Mouse (Mus musculus) lung, embryonic 16.5 days (tissue): Measurements from ENCODE around the gene Selenov. TPM values are rescaled to one million over a fixed set of nuclear protein-coding genes. Genes with fewer than 3 reads are reported as not detected.

ENCODE experiments used
- ATAC-seq: fragments of 200-750 bp; cut with Nextera tagmentation; 2 replicates; pipeline ENCODE4 v1.8.0; 2017; ENCODE audit warnings: low read depth, mild to moderate bottlenecking, moderate library complexity
- H3K27ac ChIP-seq: fragments of 300-500 bp; sonication (generic); 2 replicates; pipeline ENCODE4 v1.5.1; 2014; ENCODE audit warnings: mild to moderate bottlenecking, control low read depth, low read length
- H3K27me3 ChIP-seq: fragments of 300-500 bp; sonication (generic); 2 replicates; pipeline ENCODE4 v1.6.1; 2014; ENCODE audit warnings: low read depth, low read length, mixed read lengths; ENCODE audit not compliant: control insufficient read depth, insufficient read depth
- H3K36me3 ChIP-seq: fragments of 300-500 bp; sonication (generic); 2 replicates; pipeline ENCODE4 v1.6.1; 2014; ENCODE audit warnings: low read length; ENCODE audit not compliant: control insufficient read depth, insufficient read depth
- H3K4me1 ChIP-seq: fragments of 300-500 bp; sonication (generic); replicated peaks from 2 replicates; pipeline ENCODE4 v1.6.1; 2014; ENCODE audit warnings: low read length, mixed read lengths; ENCODE audit not compliant: control insufficient read depth, insufficient read depth
- H3K4me2 ChIP-seq: fragments of 300-500 bp; sonication (generic); 2 replicates; pipeline ENCODE4 v1.6.1; 2014; ENCODE audit warnings: low read depth, low read length, control low read depth
- H3K4me3 ChIP-seq: fragments of 300-500 bp; sonication (generic); 2 replicates; pipeline ENCODE4 v1.5.1; 2014; ENCODE audit warnings: mild to moderate bottlenecking, low read length, control low read depth
- H3K9ac ChIP-seq: fragments of 300-500 bp; sonication (generic); 2 replicates; pipeline ENCODE4 v1.6.1; 2014; ENCODE audit warnings: low read length, control low read depth
- H3K9me3 ChIP-seq: fragments of 300-500 bp; sonication (generic); 2 replicates; pipeline ENCODE4 v1.6.1; 2016; ENCODE audit warnings: low read length; ENCODE audit not compliant: control insufficient read depth
- WGBS: fragments of 180-500 bp; shearing (Covaris S2); extraction: QIAGEN DNeasy Blood & Tissue Kit; methylation state at CpG from one replicate; pipeline ENCODE4 v1.1.7; 2014; 5-methylcytosine and 5-hydroxymethylcytosine counted together
- polyA plus RNA-seq: library from polyadenylated mRNA; unstranded; fragments of >200 nt; fragmentation: Nextera tagmentation; extraction: Ambion mirVana; gene quantifications from 2 replicates; pipeline ENCODE4 v1.2.1, GENCODE M21; 2015

Selenov gene
- not detected in 2 replicates for polyA plus RNA-seq

- peaks cover 72% of the 10 kb centered on the region for H3K27me3 ChIP-seq
- peak within 1 kb of the TSS; percentile 5; the same call in 1 of the 2 replicates for H3K9ac ChIP-seq
- peak within 1 kb of the TSS; percentile 24 for H3K4me3 ChIP-seq
- peak within 1 kb of the TSS; percentile 51 for H3K4me2 ChIP-seq
- no peak within 1 kb of the TSS for H3K27ac ChIP-seq
- H3K36me3 ChIP-seq, result no peaks in the 10 kb centered on the region
- 0 out of 2 replicates have a peak, but pooled peaks cover 3% of the 10 kb centered on the region for H3K9me3 ChIP-seq
- peak; percentile 57 for ATAC-seq
- H3K4me1 ChIP-seq, result peaks cover 9% of the 10 kb centered on the region; the same call in 1 of the 2 replicates
- 1% methylated on average over 52 of the region's 52 CpGs for WGBS
Observed at GRCm38 (mm10) chr7:28290638-28291590, at the start of gene Selenov. Gene Selenov, minus strand, starts transcription at chr7:28291186.

DNA sequence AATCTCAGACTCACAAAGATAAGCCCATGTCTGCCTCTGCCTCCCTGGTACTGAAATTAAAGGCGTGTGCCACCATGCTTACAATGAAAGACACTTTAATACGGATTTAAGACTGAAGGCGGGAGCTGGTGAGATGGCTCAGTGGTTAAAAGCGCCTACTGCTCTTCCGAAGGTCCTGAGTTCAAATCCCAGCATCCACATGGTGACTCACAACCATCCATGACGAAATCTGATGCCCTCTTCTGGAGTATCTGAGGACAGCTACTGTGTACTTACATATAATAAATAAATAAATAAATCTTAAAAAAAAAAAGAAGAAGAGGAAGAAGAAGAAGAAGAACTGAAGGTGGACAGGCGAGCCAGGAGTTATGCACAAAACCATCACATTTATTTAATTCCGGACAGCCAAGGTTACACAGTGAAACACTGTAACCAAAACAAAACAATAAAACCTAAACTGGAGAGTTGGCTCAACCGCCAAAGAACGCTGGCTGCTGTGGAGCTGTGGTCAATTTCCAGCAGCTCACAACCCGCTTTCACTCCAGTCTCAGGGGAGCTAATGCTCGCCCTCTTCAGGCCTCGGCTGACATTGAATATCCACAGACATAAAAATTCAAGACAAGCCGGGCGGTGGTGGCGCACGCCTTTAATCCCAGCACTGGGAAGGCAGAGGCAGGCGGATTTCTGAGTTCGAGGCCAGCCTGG is 48.4 kb upstream of the Selenov start:
- H3K27ac ChIP-seq, result peak overlapping the region; percentile 90
- H3K9ac ChIP-seq, result peak overlapping the region; percentile 99
- no peaks in the 10 kb centered on the region for H3K27me3 ChIP-seq
- H3K9me3 ChIP-seq, result no peaks in the 10 kb centered on the region
- WGBS, result 71% methylated on average over 19 of the region's 19 CpGs
- H3K4me2 ChIP-seq, result peak overlapping the region; percentile 69
- peaks cover 10% of the 10 kb centered on the region for H3K4me1 ChIP-seq
- H3K36me3 ChIP-seq, result no peaks in the 10 kb centered on the region; the same call in 1 of the 2 replicates
- ATAC-seq, result no peak; the same call in 1 of the 2 replicates
- H3K4me3 ChIP-seq, result peak overlapping the region; percentile 98

- H3K4me2 ChIP-seq, result peak within 1 kb of the TSS; percentile 83
- no peaks in the 10 kb centered on the region for H3K27me3 ChIP-seq
- H3K9ac ChIP-seq, result peak within 1 kb of the TSS; percentile 99
- peak; percentile 98 for ATAC-seq
- H3K4me3 ChIP-seq, result peak within 1 kb of the TSS; percentile 98
- under 1% methylated on average over 77 of the region's 77 CpGs for WGBS
- H3K9me3 ChIP-seq, result no peaks in the 10 kb centered on the region
- H3K36me3 ChIP-seq, result no peaks in the 10 kb centered on the region; the same call in 1 of the 2 replicates
- H3K4me1 ChIP-seq, result peaks cover 10% of the 10 kb centered on the region
- H3K27ac ChIP-seq, result peak within 1 kb of the TSS; percentile 90
Observed at GRCm38 (mm10) chr7:28338108-28338998, 47.4 kb upstream of the Selenov start, which contains the start of gene Supt5. Gene Supt5, minus strand, starts transcription at chr7:28338746.

DNA sequence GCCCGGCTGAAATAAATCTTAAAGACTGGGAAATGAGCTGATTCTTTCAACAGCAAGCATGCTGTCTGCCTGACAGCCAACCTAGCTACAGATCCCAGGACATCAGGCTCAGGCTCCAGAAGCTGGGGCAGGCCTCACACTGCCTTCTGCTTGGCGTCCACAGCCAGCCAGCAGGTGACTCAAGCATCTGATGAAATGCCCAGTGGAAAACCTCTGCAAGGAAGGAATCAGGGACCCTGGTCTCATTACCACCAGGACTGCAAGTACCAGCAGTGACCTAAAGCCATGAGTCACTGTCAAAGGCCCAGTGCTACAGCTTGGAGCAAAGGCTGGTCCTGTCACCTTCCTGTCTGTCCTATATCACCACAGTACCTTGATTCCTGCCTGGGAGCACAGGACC is 44.5 kb upstream of the Selenov start:
- H3K4me2 ChIP-seq, result no peak overlapping the region
- H3K9ac ChIP-seq, result no peak overlapping the region
- no peak for ATAC-seq
- 95% methylated on average over 2 of the region's 2 CpGs for WGBS
- H3K4me1 ChIP-seq, result peaks cover 10% of the 10 kb centered on the region
- no peak overlapping the region for H3K4me3 ChIP-seq
- no peak overlapping the region for H3K27ac ChIP-seq
- H3K36me3 ChIP-seq, result peaks cover 4% of the 10 kb centered on the region
- H3K9me3 ChIP-seq, result no peaks in the 10 kb centered on the region
- no peaks in the 10 kb centered on the region for H3K27me3 ChIP-seq

GRCm38 (mm10) chr7:28334534-28334933 is 43.5 kb upstream of the Selenov start:
- no peak for ATAC-seq
- WGBS, result 81% methylated on average over 4 of the region's 4 CpGs
- Histone ChIP-seq H3K27me3 (no peaks in the 10 kb centered on the region), H3K9me3 (no peaks in the 10 kb centered on the region), H3K4me1 (peaks cover 10% of the 10 kb centered on the region), H3K36me3 (peaks cover 12% of the 10 kb centered on the region), H3K9ac (no peak overlapping the region), H3K4me3 (no peak overlapping the region), H3K27ac (no peak overlapping the region), H3K4me2 (no peak overlapping the region)

DNA sequence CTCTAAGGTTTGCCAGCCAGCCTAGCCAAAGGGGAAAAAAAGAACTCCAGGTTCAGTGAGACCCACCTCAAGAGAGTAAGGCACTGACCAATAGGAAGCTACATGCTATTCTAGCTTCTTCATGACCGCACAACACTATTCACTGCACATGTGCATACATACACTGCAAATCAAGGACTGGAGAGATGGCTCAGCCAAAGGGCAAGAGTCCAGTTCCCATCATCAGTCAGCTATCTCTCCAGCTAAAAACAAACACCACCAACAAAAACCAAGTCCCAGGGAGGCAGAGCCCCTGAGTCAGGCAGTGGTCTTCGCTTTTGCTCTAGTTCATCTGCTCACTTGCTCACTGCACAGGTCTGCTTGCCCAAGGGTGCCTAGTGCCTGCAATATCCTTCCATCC is 37.3 kb upstream of the Selenov start:
- Histone ChIP-seq H3K27me3 (no peaks in the 10 kb centered on the region), H3K27ac (no peak overlapping the region), H3K9me3 (no peaks in the 10 kb centered on the region), H3K4me2 (no peak overlapping the region), H3K36me3 (peaks cover 52% of the 10 kb centered on the region), H3K9ac (no peak overlapping the region), H3K4me1 (no peaks in the 10 kb centered on the region), H3K4me3 (no peak overlapping the region)
- 92% methylated on average over 2 of the region's 2 CpGs for WGBS
- no peak for ATAC-seq

- no peak overlapping the region for H3K4me2 ChIP-seq
- ATAC-seq, result no peak
- no peak overlapping the region for H3K4me3 ChIP-seq
- no peaks in the 10 kb centered on the region for H3K4me1 ChIP-seq
- no peak overlapping the region for H3K9ac ChIP-seq
- no peaks in the 10 kb centered on the region for H3K9me3 ChIP-seq
- no peak overlapping the region for H3K27ac ChIP-seq
- H3K27me3 ChIP-seq, result no peaks in the 10 kb centered on the region
- 77% methylated on average over 4 of the region's 4 CpGs for WGBS
- H3K36me3 ChIP-seq, result peaks cover 60% of the 10 kb centered on the region
Observed at GRCm38 (mm10) chr7:28326457-28326856, 35.5 kb upstream of the Selenov start.

GRCm38 (mm10) chr7:28325293-28325692 is 34.3 kb upstream of the Selenov start:
- Histone ChIP-seq H3K27ac (no peak overlapping the region), H3K4me1 (no peaks in the 10 kb centered on the region), H3K4me3 (no peak overlapping the region), H3K36me3 (peaks cover 64% of the 10 kb centered on the region), H3K27me3 (no peaks in the 10 kb centered on the region), H3K9ac (no peak overlapping the region), H3K9me3 (no peaks in the 10 kb centered on the region), H3K4me2 (no peak overlapping the region)
- 92% methylated on average over 8 of the region's 8 CpGs for WGBS
- ATAC-seq, result no peak
